Mouse (Mus musculus): ENCODE results near the gene Hoxd4.

Hoxd4 gene

DNA sequence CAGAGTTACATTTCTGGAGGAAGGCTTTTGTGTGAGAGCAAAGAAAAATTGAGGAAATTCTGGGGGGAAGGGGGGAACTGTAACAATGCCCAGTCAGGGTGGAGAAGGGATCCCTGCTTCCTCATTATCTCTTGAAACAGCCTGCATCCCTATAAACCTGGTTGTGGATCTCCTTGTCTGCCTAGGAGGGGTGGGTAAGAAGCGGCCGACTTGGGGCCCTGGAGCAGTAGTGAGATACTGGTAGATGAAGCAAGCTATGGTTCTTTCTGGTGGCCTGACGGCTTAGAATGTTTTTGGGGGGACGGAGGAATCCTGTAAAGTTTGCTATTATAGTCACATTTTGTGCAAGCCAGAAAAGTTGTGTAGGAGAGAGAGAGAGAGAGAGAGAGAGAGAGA is 18.3 kb upstream of the Hoxd4 start:
- no peak for DNase-seq

DNA sequence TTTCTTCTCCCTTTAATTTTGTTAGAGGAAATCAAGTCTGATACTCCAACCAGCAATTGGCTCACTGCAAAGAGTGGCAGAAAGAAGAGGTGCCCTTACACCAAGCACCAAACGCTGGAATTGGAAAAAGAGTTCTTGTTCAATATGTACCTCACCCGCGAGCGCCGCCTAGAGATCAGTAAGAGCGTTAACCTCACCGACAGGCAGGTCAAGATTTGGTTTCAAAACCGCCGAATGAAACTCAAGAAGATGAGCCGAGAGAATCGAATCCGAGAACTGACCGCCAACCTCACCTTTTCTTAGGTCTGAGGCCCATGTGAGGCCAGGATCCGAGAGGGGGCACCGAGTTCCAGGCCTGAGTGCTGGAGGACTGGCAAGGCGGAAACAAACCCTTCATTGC is 17.7 kb upstream of the Hoxd4 start:
- no peak for DNase-seq

DNA sequence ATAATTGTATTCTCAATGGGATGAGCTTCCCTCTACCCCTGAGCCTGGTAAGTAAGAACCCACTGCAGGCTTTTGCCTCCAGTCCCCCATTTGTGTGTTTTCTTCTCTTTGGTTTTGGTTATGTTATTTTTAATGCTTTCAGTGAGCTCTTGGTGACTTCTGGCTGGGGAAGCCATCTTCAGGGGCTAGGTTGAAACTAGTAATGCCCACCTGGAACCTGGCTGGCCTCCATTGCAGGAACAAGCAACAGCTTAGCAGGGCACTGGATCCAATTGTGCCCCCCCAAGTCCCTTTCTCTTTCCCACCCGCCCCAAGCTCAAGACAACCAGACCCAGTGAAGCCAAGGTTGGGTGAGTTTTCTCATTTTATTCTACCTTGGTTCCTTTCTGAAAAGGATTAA is 16.3 kb upstream of the Hoxd4 start:
- no peak for DNase-seq

DNA sequence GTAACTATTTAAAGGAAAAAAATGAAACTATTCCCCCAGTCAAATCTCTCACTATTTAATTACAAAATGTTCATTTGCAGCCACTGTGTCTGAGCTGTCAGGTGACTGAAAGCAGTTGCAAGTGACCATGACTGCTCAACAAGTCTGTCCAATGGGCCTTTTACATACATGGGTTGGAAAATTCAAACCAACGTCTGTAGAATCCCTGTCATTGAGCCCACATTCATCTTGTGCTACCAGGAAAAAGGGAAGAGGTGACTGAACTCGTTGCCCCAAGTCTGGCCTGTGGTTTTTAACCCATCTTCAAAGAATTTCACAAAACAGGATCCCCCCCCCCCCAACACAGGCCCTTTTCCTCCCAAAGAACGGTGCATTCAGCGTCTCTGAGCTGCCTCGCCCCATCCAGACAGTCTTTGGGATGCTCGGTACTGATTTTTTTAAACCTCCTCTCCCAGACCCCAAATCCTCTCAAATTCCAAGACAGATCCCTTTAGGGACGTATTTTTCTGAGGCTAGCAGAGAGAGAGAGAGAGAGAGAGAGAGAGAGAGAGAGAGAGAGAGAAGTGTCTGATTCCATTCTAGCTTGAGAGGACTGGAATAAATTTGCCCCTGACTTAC is 15.8 kb upstream of the Hoxd4 start:
- no peak for DNase-seq

DNA sequence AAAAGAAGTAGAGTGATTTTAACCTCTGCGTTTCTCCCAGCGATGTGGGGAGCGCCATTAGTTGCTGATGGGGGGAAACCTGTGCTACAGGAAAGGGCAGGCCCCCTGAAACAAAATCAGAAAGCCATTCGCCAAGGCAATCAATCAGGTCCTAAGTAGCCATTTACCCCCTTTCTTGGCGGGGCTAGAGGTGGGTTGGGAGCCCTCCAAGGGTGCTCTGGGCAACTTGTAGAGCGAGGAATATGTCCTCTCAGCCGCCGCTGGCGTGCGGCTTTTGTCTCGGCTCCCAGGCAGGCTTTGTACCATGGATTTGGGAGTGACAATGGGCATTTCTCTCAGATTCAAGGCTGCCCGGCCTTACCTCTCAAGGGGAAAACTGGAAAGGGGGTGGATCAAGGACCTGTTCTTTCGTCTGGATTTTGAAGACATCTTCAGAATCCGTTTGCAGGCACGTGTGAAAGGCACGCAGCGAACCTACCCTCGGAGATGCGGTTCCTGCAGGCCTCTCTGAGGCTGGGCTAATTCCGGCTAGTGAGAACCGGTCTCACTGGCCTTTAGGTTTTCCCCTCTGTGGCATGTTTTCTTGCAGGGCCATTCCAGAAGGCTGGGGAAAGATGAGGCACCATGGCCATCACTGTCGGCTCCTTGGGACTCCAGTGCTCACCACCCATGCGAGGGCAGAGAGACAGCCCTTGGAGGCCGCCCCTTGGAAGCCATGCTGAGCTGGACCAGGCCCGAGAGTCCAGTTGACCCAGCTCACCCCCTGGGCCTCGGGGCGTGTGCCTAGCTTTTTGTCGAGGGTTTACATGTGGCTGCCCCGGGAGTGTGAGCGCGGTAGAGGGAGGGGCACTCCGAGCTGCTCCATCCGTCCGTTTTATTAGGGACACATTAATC is 15.0 kb upstream of the Hoxd4 start:
- no peak for DNase-seq

DNA sequence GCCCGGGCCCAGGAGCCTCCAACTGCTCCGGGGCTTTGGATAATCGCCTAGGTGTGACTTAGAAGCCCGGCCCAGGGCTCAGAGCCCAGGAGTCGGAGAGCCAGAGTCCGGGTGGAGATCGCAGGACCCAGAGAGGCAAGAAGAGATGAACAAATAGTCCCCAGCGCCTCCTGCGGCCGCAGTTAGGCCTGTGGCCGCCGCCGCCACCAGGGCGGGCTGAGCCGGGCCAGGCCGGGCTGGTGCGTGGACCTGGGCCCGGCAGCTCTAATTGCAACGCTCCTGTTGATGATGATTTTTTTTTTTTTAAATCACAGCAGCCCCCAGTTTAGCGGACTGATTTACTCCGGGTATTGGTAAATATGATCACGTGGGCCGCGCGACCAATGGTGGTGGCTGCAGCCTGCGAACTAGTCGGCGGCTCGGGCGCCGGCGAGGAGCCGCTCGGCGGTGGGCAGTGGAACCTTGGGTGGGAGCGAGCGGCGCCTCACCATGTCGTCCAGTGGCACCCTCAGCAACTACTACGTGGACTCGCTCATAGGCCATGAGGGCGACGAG is 14.1 kb upstream of the Hoxd4 start, which contains the start of gene Hoxd9:
Hoxd9 (plus strand) TSS at position 161 of the 555 bp plus-strand sequence.
- no peak for DNase-seq

DNA sequence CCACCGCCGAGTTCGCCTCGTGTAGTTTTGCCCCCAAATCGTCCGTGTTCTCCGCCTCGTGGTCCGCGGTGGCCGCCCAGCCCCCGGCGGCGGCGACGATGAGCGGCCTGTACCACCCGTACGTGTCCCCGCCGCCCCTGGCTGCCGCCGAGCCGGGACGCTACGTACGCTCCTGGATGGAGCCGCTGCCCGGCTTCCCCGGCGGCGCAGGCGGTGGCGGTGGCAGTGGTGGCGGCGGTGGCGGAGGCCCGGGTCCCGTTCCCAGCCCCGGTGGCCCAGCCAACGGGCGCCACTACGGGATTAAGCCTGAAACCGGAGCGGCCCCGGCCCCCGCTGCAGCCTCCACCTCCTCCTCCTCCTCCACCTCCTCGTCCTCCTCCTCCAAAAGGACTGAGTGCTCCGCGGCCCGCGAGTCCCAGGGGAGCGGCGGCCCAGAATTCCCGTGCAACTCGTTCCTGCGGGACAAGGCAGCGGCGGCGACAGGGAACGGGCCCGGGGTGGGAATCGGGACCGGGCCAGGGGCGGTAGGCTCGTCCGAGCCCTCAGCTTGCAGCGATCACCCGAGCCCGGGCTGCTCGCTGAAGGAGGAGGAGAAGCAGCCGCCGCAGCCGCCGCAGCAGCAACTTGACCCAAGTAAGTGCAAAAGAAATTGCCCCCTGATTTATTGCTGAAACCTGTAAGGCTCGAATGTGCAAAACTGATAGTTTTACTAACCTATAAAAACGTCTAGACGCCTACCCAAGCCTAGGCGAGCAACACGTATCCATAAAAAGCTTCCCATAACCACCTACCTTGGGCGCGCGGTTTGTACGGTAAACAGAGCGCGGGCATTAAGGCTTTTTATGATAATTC is 13.3 kb upstream of the Hoxd4 start:
- no peak for DNase-seq

DNA sequence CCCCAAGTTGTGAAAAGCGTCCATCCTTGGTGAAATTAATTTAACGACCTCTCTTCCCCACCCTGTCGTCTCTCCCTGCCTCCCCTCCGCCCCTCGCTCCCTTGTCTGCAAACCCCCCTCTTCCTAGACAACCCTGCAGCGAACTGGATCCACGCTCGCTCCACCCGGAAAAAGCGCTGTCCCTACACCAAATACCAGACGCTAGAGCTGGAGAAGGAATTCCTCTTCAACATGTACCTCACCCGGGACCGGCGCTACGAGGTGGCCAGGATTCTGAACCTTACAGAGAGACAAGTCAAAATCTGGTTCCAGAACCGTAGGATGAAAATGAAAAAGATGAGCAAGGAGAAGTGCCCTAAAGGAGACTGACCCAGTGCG is 12.7 kb upstream of the Hoxd4 start:
- DNase-seq: no peak

DNA sequence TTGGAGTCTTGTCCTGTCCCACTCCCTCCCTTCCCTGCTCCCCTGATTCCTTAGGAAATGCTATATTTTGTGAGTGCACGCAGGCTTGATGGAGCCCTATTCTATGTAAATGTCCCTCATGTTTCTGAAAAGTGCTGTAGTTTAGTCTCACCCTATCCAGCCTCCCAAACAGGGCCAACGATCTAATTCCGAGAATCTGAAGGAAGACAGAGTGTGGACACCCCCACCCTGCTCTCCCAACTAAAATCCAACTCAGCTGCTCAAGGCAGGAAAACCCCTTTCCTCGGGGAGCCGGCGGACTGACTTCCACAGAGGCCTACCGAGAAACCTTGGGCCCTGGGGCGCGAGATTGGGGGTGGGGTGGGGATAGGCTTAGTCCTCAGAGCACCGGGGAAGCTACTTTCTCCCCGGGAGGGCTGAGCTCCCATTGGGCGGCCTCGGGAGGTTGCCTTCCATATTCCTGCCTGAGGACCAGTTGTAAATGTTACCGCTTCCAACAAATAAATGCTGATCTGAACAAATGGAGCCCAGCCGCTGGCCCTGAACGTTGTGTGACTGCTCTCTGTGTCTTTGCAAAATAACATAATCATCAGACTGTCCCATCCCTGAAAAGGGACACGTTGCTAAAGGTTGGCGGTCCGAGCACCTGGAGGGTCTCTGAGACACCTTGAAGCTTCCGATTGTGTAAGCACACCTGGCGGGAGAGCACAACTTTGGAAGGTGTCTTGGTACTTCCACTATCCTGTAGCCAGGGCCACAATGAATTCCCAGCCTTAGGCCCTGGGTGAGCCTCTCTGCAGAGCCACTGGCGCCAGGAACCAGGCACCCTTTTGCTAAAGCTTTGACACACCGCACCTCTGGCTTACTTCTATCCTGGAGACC is 11.8 kb upstream of the Hoxd4 start:
- DNase-seq: no peak

DNA sequence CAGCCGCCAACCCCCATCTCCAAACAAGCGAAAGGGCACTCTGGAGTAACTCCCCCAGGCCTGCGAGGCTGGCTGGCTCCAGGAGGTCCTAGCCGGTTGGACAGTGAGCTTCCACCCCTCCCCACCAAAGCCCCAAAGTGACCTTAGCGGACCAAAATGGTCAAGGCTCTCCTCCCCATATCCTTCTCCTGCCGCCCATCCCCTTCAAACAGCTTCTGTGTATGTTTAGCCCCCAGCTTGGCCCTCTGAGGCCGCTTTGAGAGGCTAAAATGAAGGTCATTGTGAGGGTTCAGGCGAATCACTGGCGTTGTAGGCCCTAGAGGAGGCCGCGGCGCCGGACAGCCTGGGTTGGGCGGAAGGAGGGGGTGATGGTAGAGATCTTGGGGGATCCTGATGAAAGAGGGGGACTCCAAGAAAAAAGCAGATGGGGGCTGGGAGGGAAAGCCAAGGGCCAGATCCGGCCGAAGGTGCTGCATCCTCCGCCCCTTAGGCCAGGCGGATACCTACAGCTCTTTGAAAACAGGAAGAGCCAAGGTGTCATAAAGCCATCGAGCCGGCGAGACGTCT is 11.1 kb upstream of the Hoxd4 start:
- no peak for DNase-seq

DNA sequence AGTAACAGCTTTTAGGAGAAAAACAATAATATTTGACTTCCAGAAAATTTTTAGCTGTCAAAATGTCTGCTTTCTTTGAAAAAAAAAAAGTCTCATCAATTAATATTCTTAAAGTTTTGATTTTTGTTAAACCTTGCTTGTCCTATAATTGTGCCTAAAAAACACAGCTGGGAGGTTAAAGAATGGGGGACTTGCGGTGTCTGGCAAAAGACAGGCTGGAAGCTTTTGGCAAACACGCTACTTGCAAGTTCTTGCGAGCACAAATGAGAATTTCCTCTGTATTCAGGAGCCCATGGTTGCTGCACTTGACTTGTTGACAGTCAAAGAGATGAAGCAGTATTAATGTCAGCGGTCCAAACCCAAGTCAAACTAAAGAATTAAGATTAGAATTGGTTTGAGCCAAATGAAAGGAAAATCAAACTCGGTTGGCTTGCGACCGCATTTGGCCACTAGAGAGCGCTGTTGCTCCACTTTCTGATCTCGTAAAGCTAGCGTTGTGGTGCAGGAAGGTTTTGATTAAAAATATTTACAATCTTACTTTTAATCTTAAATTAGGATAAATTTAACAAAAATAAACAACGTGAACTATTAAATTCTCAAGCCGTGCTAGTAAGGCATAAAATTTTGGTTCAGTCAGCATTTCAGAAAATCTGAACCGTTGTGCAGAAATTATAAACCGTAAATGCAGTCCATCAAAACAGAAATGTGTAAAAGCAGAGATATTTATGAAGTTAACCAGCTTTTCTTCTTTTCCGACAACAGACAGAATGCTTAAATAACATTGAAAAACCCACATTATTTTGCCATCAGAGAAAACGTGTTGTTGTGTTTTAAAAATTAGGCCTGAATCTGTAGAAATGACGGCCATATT is 9.5 kb upstream of the Hoxd4 start:
- DNase-seq: peak; percentile 67

DNA sequence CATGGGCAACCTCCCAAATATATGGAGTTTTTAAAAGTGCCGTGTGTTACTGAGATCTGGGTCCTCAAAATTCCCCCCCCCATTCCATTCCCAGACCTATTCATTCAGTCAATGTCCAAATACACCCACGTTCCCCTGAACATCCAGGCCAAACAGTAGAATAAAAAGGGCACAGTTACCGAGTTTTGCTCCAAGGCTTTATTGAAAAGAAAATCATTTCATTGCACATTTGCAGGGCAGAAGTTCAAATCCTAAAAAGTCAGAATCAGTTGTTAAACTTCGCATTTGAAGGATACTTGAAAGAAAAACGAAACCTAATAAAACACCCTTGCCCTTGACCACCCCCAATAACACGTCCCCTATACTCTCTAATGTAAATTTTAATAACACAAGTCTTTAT is 8.9 kb upstream of the Hoxd4 start:
- DNase-seq: no peak

DNA sequence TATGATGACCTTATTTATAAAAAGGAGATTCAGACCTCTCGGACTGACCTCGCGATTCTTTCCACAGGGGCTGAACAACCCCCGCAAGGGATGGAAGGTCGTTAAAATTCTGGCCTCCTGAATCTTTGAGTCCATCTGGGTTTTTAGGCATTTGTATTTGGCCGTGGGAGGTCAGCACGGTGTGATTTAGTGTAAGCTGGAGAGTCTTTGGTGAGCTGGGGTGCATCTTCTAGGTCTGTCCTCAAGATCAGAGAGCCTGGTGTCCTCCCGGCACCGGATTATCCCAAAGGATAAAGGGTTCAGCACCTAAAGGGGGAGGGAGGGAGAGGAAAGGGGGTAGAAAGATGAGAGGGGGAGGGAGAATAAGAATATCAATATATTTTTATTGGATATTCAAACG is 8.4 kb upstream of the Hoxd4 start:
- no peak for DNase-seq

DNA sequence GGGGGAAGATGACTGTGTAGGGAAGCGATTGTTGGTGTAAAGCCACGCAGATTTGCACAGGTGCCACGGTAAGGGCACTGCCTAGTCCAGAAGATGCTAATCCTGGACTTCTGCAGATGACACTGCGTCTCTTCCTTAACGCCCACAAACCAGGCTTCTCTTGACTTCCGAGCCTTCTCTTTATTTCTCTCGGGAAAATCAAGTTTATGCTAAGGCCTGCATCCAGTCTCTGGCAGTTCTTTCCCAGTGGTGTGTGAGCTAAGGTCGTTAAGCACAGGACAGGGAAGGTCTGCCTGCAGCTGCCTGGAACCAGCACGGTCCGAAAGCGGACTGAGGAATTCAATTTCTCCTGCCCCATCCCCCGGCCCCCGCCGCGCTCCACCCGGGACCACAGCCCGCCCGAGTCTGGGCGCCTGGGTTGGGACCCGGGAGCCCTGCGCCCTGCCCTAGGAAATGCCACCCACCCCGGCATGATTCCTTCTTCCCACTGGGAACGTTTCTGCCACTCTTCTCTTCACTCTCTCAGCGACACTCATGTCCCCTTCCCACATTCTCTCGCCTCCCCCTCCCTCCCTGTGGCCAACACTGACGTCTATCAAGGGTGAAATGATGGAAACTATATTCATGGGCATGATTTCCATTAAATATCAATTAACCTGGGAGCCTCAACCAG is 7.9 kb upstream of the Hoxd4 start:
- DNase-seq: no peak

DNA sequence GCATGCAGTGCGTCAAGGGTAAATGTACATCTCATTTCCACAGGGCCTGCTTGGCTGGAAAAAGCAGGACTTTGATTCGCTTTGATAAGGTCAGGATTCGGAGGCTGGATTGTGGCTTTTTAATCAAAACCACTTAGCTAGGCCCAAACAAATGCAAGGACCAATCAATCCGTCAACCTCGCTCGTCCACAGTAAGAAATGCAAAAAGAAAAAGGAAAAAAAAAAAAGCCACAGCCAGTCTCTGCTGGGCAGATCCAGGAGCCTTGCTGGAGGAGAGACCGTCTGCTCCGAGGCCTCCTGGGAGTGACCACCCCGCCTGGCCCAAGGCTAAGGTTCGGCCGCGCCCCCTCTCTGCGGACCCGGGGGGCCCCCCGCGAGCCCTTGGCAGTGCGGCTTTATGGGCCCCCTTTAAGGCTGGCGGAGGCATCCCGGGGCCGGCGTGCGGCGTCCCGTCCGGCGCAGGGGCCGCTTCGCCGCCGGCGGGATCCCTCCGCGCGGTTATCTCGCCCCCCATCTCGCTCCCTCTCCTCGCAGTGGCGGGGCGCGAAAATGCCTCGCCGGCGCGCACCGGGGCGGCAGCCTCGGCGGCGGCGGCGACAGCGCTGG is 7.2 kb upstream of the Hoxd4 start, which contains the start of gene Hoxd8:
Hoxd8 (plus strand) TSS at position 223 of the 606 bp plus-strand sequence.
- no peak for DNase-seq

DNA sequence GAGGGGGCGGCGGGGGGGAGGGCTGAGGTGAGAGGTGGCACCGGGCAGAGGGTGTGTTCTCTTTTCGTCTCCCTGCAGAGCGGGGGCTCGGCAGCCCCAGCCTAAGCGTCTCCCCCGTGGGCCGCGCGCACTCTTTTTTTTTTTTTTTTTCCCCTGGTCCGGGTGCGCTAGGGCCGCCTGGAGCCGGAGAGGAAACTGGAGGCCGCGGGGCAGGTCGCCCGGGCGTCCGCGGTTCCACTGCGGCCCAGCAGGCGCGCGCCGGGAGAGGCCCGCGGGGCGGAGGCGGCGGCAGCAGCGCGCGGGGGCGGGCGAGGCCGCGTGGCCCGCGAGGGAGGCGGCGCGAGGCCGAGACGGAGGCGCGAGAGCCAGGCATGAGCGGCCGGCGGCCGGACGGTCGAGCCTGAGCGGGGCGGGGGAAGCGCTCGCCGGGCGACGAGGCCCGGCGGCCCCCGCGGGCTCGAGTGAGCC is 6.7 kb upstream of the Hoxd4 start:
- no peak for DNase-seq

DNA sequence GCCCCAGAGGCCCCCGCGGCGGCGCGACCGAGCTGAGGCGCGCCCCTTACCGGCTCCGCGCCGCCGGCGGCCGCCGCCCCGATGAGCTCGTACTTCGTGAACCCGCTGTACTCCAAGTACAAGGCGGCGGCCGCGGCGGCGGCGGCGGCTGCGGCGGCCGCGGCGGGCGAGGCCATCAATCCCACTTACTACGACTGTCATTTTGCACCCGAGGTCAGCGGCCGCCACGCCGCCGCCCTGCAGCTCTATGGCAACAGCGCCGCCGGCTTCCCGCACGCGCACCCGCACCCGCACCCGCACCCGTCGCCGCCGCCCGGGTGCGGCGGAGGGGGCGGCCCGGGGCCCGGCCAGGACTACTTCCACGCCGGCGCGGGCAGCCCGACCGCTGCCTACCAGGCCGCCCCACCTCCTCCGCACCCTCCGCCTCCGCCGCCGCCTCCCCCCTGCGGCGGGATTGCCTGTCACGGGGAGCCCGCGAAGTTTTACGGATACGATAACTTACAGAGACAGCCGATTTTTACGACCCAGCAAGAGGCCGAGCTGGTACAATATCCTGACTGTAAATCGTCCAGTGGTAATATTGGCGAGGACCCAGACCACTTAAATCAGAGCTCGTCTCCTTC is 6.2 kb upstream of the Hoxd4 start:
- DNase-seq: no peak

DNA sequence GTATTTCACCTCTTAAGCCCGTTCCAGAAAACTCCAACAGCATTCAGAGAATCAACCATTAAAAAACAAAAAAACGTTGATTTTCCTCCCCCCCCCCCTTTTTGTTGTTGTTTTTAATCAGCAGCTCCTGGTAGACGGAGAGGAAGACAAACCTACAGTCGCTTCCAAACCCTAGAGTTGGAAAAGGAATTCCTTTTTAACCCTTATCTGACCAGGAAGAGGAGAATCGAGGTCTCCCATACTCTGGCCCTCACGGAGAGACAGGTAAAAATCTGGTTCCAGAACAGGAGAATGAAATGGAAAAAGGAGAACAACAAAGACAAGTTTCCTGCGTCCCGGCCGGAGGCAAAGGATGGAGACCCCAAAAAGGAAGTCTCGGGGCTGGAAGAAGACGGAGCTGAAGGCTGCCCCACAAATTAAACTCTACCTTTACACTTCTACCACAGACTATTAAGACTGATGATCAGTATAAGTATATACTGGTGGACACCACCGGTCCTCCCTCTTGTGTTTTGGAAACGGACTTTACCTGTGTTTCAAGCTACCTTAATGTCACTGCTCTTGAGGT is 5.3 kb upstream of the Hoxd4 start:
- DNase-seq: no peak

DNA sequence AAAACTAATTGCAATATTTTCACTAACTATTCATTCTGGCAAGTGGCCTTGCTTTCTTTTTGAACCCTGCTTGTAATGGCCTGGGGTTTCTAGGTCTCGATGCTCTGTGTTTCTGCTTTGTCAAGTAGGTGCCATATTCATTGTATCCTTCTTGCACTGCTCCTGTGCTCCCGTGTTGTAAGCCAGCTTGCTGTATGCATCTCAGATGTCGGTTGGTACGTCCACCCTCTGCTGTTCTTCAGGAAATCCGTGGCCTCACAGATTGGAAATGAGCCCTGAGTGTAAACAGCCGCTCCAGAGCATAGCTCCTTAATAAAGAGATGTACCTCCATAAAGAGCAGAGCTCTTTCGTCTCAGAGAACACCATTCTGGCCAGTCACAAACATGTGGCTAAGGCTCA is 4.1 kb upstream of the Hoxd4 start:
- no peak for DNase-seq
